Mouse (Mus musculus): Measurements from ENCODE around the gene Ccdc121. TPM values are rescaled to one million over a fixed set of nuclear protein-coding genes. Genes with fewer than 3 reads are reported as not detected.
"Not testable (repeated sequence)": the region's sequence is repeated elsewhere in the genome, so short reads cannot be mapped to it uniquely, and the experiment has no call there.

The Ccdc121 gene
- total RNA-seq, 2 experiments from 2014 or later, result not detected

DNA sequence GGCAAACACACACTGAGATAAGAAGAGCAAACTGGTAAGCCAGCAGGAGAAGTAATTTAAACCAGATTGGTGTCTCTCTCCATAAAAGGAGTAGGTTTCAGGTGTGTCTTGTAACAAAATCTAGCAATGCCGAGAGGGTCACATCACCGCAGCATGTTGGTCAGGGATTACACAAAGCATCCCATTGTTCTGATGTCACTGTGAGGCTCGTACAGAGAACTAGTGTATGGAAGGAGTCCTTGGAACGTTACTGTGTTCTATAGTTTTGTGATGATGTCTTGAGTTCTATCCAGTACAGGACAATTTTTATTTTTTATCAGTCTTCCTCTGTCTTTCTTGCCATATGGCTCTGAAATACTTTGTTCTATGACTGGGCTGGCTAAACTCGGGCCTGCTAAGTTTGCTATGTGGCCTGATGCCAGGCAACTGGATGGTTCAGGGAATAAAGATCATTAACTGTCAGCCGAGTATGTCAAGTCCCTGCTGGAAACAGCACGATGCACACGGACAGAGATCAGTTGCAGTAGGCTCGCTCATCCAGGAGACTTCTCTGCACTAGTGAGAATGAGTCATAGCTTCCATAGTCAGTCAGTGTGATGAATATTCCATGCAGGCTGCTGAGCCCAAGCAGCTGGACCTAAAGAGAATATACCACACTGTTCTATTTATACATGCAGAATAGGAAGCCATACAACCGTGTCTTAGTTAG, 24.1 kb upstream of the Ccdc121 start:
- no peak overlapping the region for H3K4me3 ChIP-seq
- intact Hi-C loops (cut with DNase I), result no loop called here
- no peak overlapping the region for H3K27ac ChIP-seq
- no peak for TF ChIP-seq CTCF (IDR thresholded peaks at IDR 0.05)
- DNase-seq, result no peak

DNA sequence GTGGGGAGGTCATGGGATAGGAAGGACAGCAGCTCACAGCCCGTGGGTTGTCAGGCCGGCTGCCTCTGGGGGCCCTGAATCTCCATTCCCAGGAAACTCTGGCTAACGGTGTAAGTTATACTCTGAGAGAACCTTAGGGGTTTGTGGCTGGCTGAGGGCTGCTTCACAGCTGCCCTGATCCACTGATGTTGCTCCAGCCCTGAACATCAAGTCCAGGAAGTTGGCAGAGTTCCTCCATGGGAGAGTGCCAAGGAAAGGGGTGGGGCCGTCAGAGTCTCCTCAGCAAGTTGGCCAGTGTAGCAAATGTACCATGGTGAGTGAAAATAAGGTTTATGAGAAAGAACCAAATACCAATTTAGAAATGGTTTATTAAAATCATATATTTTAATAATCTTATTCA, 18.1 kb upstream of the Ccdc121 start:
- no peak for TF ChIP-seq CTCF (IDR thresholded peaks at IDR 0.05)
- Histone ChIP-seq H3K27ac (peak overlapping the region; percentile 28; the same call in 1 of the 2 replicates), H3K4me3 (no peak overlapping the region)

DNA sequence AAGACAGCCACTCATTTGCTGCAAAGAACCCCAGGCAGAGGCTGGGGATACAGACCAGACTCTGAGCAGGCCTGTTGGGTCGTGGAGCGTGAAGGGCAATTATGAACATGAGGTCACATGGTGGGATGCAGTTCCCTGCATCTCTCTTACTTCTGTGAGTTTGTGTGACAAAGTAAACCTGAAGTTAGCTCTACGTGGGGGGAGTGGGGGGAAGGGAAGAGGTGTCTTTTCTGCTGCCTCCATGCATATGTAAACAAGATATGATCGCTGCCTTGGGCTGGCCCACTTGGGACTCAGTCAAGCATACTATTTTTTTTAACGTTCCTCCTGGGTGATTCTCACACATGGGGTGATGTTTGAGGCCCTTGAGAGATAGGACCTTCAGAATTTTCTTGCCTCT, 14.7 kb upstream of the Ccdc121 start:
- no peak for DNase-seq
- no peak for TF ChIP-seq CTCF (IDR thresholded peaks at IDR 0.05)
- intact Hi-C loops (cut with DNase I), result no loop called here

More for the DNA sequence above, 18.1 kb upstream of the Ccdc121 start:
- DNase-seq, result peak; percentile 87
- intact Hi-C loops (cut with DNase I), result no loop called here

DNA sequence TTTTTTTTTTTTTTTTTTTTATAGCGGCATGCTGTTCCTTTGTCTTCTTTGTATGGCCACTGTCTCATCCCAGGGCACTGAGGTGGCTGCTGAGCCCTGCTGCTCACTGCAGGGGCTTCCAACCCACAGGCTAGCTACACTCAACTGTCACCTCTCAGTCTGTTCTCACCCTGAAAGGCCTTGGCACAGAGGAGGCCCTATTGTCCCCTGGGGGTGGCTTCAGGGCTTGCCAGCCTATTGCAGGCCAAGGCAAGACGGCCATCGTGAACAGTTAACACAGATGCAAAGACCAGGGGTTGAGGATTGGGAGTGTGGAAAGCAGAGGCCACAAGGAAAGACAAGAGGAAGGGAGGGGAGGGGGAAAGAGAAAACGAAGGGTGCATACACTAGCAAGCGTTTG, 12.6 kb upstream of the Ccdc121 start:
- no peak for TF ChIP-seq CTCF (IDR thresholded peaks at IDR 0.05)
- no peak overlapping the region for H3K4me3 ChIP-seq
- no peak for DNase-seq
- no peak overlapping the region for H3K27ac ChIP-seq
- intact Hi-C loops (cut with DNase I), result no loop called here

More for the DNA sequence above, 14.7 kb upstream of the Ccdc121 start:
- Histone ChIP-seq H3K27ac (no peak overlapping the region), H3K4me3 (no peak overlapping the region)

DNA sequence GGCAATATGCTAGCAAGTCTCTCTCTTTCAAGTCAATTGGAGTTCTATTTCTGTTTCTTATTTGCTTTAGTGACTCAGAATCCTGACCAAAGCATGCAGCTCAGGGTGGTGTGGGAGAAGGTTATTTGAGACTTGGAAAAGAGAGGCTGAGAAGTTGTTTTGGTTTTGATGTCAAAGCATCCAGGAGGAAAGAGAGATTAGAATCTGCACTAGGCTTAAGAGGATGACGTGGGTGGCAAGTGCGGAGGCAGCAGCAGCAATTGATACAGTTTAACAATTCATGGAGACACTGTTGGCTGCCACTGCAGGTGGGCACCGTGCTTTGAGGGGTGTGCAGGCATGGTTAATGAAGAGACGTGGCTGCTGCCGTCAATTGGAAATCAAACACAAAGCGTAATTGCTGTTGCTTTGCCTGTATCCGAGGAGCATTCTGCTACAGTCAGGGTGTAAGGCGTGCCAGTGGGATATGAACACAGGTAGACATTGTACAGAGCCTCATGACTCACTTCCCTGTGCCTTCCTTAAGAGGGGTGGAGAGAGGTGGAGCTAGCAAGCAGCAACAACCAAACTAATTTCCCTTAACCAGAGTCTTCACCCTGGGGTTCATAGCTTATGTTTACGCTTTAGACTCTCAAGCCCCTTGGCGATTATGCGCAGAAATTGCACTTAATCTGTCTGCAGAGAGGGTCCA, 10.3 kb upstream of the Ccdc121 start:
- intact Hi-C loops (cut with DNase I), result no loop called here
- DNase-seq, result no peak
- no peak for TF ChIP-seq CTCF (IDR thresholded peaks at IDR 0.05)
- Histone ChIP-seq H3K4me3 (no peak overlapping the region), H3K27ac (no peak overlapping the region)

DNA sequence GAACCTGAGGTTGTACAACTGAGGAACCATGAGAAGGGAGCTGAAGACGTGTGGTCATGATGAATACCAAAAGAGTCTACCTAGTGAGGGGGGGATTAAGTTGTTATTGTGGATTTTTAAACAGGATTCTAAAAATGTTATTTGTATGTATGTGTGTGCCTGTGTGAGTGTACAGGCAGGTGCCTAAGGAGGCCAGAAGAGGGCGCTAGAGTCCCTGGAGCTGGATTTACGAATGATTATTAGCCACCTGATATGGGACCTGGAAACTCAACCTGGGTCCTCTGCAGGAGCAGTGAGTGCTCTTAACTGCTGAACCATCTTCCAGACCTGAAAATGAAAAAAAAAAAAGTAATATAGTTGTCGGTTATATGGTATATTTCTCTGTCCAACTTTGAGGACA, 7.9 kb upstream of the Ccdc121 start:
- H3K4me3 ChIP-seq, result no peak overlapping the region
- no peak overlapping the region for H3K27ac ChIP-seq
- peak; percentile 29; the same call in 1 of the 2 replicates for TF ChIP-seq CTCF (IDR thresholded peaks at IDR 0.05)
- intact Hi-C loops (cut with DNase I), result no loop called here
- DNase-seq, result no peak

DNA sequence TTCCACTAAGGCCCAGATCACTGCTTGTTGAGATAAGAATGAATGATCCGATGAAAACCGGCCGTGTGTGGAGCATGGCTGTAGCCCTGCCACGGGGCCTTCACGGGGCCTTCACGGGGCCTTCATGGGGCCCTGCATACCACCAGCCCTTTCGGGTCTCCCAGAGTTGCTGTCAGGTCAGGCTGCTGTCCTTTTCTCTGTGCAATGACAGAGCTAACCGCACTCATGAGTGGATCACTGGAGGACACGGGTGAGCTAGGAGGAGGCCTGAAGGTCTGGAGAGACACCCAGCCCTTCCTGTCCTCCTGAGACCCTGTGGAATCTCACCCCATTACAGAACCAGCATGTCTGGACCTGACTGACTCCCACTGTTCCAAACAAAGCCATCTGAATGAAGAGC, 6.8 kb upstream of the Ccdc121 start:
- no peak for DNase-seq
- no peak for TF ChIP-seq CTCF (IDR thresholded peaks at IDR 0.05)
- no peak overlapping the region for H3K4me3 ChIP-seq
- intact Hi-C loops (cut with DNase I), result no loop called here
- no peak overlapping the region for H3K27ac ChIP-seq

DNA sequence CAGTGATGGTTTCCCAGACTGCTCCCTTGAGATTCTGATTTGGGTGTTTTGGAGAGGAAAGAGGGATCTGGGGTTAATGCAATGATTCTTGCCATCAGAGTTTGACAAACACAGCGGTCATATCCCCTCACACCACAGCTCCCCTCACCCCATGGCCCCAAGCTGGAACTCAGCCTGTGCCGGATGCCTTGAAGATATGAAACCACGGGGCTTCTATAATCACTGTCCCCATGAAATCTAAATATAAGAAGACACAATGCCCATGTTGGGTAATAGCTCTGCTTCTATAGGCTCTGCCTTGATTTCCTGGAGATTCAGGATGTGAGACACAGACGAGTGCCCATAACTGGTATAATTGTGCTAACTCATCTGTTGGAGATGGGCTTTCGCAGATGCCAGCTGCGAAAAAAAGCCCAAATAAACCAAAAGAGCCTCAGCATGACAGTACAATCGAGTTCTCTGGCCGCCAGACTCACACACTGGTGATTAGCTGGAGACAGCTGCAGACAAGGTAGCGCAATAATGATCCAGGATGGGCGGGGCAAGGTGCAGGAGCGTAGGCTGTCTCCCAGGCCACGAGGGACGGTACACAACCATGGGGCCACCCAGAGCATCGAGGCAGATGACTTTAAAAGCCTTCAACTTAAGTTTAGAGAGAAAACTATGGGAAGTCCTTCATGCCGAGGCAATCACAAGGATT, 1.3 kb upstream of the Ccdc121 start:
- no peak for DNase-seq
- no peak for TF ChIP-seq CTCF (IDR thresholded peaks at IDR 0.05)
- Histone ChIP-seq H3K4me3 (no peak overlapping the region), H3K27ac (no peak overlapping the region)
- intact Hi-C loops (cut with DNase I), result no loop called here

DNA sequence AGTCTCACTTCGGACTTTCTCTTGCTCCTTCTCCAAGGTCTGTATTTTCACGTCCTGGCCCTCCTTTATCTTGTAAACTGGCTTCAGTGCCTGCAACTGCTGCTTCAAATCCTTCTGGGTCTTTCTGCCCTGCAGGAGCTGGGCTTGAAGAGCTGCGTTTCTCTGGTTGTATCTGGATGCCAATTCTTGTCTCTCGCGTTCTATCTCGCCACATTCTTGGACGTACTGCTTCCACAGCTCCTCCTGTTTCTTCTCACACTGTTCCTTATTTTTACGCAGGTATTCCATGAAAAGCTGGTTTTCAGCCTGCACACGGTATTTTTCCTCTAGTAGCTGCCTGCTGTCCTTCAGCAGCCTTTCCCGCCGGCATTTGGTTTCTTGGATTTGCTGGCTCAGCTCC, 396 bp downstream of the Ccdc121 start:
- intact Hi-C loops (cut with DNase I); H3K27ac ChIP-seq; H3K4me3 ChIP-seq; DNase-seq: not testable (repeated sequence)

DNA sequence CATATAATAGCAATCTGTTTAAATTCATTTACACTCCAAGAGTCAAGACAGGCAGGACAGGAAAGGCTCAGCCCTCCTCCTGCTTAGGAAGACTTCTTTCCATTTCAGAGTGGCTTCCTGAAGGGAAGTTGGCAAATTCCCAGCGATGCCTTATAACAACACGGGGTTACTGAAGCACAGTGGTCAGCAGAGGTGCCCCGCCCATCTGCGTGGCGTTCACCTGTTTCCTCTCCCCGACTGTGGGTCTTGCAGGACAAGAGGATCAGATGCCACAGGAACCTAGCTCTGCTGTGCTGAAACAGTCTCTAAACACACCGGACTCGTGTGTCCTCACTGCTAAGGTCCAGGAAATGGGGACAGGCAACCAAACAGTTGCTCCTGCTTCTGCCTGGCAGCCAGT, 5.9 kb downstream of the Ccdc121 start:
- intact Hi-C loops (cut with DNase I), result no loop called here
- DNase-seq, result no peak
- H3K4me3 ChIP-seq, result no peak overlapping the region
- no peak overlapping the region for H3K27ac ChIP-seq
- TF ChIP-seq CTCF (IDR thresholded peaks at IDR 0.05), result no peak

DNA sequence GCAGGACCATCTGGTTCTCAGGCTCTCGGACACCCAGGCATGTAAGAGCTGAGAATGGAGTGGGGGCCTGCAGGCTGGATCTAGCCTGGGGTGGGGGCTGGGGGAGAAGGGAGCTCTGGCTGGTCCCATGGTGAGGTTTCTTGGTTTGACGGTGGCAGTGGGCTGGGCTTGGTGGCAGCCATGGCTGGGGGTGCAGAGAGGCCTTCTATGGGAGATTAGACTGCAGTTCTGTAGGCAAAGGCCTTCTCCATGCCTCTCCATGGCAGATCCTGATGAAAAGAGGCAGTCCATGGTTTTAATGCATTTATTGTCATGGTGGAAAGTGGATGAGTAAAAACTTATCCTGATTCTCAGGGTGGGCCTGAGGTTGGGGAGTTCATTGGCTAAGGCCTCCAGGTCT, 7.8 kb downstream of the Ccdc121 start:
- DNase-seq, result no peak
- intact Hi-C loops (cut with DNase I), result no loop called here
- TF ChIP-seq CTCF (IDR thresholded peaks at IDR 0.05), result no peak
- no peak overlapping the region for H3K4me3 ChIP-seq
- H3K27ac ChIP-seq, result no peak overlapping the region

DNA sequence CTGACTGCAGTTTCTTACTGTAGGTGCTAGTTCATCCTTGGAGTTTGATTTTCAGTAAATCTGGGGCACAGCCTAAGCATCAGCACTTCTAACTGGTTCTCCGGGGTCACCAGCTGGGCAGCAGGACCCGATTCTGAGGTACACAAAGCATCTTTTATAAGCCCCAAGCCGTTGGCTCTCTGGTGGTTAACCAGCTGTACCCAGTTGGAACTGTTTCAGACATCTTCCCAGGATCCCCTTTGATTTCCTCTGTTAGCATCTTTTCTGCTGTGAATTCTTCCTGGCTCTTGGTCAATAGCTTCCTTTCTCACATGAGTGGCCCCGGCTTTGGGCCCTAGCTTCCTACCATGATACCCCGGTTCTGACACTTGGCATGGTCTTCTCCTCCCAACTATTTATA, 26.6 kb downstream of the Ccdc121 start:
- H3K4me3 ChIP-seq, result no peak overlapping the region
- no peak for DNase-seq
- H3K27ac ChIP-seq, result no peak overlapping the region
- no peak for TF ChIP-seq CTCF (IDR thresholded peaks at IDR 0.05)
- intact Hi-C loops (cut with DNase I), result no loop called here

DNA sequence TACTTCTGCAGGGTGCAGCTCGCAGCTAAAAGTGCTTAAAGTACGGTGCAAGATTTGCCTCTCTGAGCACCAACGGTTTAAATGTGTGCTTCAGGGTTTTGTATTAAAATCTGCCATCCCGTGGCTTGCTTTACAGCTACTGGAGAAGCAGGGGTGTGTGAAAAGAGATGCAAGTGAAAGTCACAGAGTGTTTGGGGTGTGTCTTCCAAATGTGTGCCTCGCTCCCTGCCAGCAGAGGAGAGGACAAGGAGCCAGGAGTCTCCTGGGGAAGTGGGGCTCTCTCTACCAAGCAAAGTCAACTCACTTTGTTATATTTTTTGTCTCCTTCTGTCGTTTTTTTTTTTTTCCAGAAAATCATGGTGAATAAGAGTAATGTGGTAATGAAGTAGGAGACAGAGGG, 34.7 kb downstream of the Ccdc121 start:
- intact Hi-C loops (cut with DNase I), result no loop called here
- no peak for TF ChIP-seq CTCF (IDR thresholded peaks at IDR 0.05)
- Histone ChIP-seq H3K27ac (no peak overlapping the region), H3K4me3 (no peak overlapping the region)
- no peak for DNase-seq

Data from gastrocnemius, adult 2 months (tissue).